Mouse (Mus musculus): Measurements from ENCODE around the gene Tas1r3.

Gene Tas1r3

GRCm38 (mm10) chr4:155886330-155886729 lies 23.2 kb upstream of the Tas1r3 start:
- DNase-seq: no peak

- DNase-seq: no peak
These were observed 20.4 kb upstream of the Tas1r3 start for GRCm38 (mm10) chr4:155883587-155883986.

GRCm38 (mm10) chr4:155871404-155871803 lies 8.2 kb upstream of the Tas1r3 start:
- no peak for DNase-seq

DNA sequence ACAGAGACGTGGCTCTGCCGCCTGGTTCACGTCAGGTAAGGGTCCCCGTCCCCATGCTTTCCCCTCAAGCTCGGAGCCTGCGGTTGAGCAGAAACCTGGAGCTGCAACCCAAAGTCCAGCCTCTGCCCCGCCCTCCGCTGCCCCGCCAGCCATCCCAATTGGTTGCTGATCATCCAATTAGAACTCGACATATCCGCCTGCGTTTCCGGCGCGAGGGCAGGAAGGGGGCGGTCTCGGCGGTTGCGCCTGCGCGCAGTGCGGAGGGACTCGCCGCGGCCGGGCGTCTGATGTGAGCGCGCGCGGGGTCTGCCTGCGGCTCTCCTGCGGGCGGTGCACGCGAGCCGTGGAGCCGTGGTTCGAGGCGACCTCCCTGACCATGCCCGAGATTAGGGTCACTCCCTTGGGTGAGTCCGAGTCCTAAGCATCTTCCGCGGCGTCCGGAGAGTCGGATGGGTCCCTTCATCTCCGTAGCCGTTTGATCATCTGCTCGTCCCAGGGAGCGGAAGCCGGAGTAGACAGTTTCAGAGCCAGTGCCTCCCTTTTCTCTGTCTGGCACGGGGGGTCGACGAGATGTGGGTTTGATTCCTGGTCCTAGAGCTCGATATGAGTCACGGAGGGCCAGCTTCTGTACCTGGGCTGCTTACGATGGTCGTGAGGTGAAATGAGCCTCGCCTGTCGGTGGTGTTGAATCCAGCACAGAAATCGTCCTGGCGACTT lies 6.3 kb upstream of the Tas1r3 start, which contains the start of the genes Cptp and Ints11:
Cptp (minus strand) TSS at position 124 of the 717 bp plus-strand sequence.
Ints11 (plus strand) TSS at position 230 of the 717 bp plus-strand sequence.
- peak; percentile 96 for DNase-seq

DNA sequence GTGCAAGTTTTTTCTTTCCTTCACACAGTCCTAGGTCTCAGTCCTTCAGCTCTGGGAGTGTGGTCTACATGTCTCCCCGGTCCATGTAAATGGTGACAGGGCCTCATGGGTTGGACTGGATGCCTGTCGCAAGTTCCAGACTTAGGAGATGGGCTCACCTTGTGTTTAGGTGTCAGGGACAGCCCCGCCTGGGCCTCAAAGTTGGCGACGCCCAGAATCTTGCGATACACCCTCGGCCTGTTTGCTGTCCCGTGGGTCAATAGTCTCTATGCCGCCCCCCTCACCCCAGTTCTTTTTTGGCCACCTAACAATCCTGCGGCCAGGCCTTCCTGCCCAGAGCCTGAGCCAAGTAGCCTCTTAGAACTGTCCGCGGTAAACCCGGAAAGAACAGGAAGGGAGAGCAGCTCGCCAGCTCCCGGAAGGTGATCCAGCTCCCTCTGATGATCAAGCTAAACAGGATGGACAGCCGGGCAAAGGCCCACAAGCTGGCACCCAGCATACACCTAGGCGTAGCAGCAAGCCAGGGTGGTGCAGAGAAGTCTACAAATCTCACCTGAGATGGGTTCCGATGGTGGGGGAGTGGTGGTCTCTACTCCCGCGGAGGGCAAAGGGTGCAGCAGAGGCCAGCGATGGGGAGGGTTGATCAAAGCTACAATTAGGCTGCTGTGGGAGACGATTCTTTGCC lies 5.6 kb upstream of the Tas1r3 start:
- DNase-seq: no peak

- no peak for DNase-seq
These were observed 1.4 kb downstream of the Tas1r3 start for GRCm38 (mm10) chr4:155861787-155862186.

- no peak for DNase-seq
These were observed 3.8 kb downstream of the Tas1r3 start for GRCm38 (mm10) chr4:155859318-155859717.

- no peak for DNase-seq
These were observed 6.3 kb downstream of the Tas1r3 start for GRCm38 (mm10) chr4:155856881-155857280.

GRCm38 (mm10) chr4:155856071-155856470 lies 7.1 kb downstream of the Tas1r3 start:
- no peak for DNase-seq

- DNase-seq: no peak
These were observed 8.2 kb downstream of the Tas1r3 start for GRCm38 (mm10) chr4:155854991-155855390.

DNA sequence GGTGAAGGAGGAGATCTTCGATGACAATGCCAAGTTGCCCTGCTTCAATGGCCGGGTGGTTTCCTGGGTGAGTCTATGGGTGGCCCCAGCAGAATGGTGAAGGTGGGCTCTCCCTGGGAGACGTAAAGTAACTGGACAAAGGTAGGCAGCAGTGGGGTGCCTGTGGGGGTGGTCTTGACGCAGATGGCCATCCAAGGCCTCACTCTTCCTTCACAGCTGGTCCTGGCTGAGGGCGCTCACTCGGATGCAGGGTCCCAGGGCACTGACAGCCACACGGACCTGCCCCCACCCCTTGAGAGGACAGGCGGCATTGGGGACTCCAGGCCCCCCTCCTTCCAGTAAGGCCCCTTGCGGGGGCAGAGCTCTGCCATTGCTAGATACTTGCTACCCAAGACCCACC lies 9.7 kb downstream of the Tas1r3 start:
- no peak for DNase-seq

DNA sequence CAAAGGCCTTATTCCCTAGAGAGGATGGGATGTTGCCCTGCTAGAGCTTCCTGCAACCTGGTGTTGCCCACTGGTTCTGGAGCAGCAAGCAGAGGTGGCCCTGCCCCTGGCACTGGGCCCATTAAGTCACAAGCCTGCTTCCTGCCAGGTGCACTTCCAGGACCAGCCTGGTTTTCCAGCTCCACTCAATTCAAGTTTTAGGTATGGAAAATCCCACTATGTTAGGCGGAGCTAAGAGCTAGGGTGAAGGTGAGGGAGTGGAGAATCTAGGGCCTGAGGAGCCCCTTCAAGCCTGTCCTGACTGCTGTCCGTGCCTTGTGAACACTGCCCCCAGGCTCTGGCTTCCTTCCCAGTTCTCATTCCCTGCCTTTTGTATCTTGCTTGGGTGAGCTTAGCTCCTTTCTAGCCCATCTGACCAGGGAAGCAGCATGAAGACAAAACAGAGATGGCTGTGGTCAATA lies 11.2 kb downstream of the Tas1r3 start:
- no peak for DNase-seq

DNA sequence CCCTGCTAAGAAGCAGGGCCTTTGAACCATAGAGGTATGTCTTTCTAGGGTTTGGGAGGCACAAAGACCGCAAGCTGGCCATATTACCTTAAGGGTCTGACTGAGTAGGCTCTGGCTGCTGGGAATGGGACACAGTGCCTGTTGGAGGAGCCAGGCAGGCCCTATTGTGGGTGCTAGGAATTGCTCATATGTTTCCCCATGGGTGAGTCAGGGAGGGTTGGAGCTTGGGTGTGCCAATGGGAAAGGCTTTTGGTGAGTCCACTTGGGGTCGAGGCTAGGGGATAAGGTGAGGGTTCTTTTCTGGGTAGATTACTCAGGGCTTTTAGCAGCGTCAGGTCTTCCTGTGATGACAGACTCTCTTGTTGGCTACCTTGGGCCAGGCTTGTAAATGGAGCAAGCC lies 11.8 kb downstream of the Tas1r3 start:
- DNase-seq: no peak

- DNase-seq: no peak
These were observed 13.2 kb downstream of the Tas1r3 start for GRCm38 (mm10) chr4:155849792-155850451.

DNA sequence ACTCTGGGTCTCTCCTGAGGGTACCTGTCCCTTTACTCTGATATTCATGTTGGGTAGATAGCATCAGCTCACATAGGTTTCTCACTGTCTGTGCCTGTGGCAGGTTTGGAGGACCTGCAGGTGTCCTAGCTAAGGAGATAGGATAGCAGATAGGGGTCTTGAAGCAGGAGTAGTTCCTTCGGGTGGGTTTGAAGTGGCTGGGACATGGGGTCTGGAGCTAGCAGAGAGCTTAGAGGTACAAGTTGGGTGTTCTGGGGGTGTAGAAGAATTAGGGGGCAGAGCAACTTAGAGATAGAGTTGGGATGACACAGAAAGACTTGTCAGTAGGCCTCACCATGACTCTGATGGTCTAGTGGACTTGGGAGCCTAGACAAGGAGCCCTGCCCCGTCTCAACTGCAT lies 13.8 kb downstream of the Tas1r3 start:
- DNase-seq: no peak

GRCm38 (mm10) chr4:155848434-155849095 lies 14.6 kb downstream of the Tas1r3 start:
- DNase-seq: no peak

- DNase-seq: no peak
These were observed 15.4 kb downstream of the Tas1r3 start for GRCm38 (mm10) chr4:155847591-155848352.

DNA sequence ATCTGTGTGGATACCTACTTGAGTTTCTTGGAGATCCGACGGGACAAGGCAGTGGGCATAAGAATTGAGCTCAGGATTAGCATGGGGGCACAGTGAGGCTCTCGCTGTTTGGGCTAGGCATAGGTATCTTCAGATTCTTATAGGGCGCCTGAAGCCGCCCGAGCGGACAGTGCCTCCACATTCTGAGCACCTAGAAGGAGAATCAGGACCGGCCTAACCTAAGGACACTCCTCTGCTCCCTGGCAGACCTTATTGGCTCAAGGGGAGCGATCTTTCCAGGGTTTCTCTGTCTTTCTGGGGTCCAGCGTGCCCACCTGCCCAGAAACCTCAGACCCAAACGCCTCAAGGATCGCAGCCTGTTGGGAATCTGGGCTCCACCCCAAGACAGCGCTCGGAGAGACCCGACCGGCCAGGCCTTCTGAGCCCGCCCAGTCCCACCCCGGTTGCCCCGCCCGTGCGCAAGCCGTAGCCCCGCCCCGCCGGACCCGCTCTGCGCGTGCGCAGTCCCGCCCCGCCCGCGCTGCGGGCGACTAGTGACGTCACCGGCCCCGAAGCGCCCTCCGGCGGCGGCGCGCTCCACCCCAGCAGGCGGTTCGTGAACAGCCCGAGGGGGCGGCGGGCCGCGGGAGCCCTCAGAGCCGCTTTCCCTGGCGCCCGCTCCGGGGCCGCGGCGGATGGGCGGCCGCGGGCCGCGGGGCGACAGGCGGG lies 16.1 kb downstream of the Tas1r3 start, which contains the start of gene Dvl1:
Dvl1 (plus strand) TSS at position 532 of the 708 bp plus-strand sequence.
- DNase-seq: peak; percentile 86

GRCm38 (mm10) chr4:155843231-155843630 lies 19.9 kb downstream of the Tas1r3 start:
- no peak for DNase-seq

- no peak for DNase-seq
These were observed 21.4 kb downstream of the Tas1r3 start for GRCm38 (mm10) chr4:155841651-155842270.

DNA sequence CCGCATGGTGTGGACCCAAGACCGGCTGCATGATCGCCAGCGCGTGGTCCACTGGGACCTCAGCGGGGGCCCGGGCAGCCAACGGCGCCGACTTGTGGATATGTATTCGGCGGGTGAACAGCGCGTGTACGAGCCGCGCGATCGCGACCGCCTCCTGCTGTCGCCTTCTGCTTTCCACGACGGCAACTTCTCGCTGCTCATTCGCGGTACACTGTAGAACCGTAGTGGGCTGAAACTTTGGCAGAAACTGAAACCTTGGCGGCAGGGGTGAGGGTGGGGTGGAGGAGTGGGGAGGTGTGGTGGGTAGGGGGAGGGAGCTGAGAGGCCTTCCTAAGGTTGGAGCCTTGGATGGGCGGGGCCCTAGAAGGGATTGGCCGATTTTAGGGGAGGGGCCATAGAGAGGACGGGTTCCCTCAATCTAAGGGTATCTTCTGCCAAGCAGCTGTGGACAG lies 22.1 kb downstream of the Tas1r3 start:
- peak; percentile 41 for DNase-seq
